Mouse (Mus musculus) CD4-positive, CD25-positive, alpha-beta regulatory T cell, adult 9 weeks (primary cell): Measurements from ENCODE around the gene Ptgdr. TPM values are rescaled to one million over a fixed set of nuclear protein-coding genes. Genes with fewer than 3 reads are reported as not detected.

ENCODE experiments used
- polyA plus RNA-seq: library from polyadenylated mRNA; unstranded; fragments of 100-300 nt; shearing (Covaris generic); gene quantifications from one replicate; pipeline ENCODE4 v1.2.1, GENCODE M21; 2017

Gene Ptgdr
- polyA plus RNA-seq = not detected

DNA sequence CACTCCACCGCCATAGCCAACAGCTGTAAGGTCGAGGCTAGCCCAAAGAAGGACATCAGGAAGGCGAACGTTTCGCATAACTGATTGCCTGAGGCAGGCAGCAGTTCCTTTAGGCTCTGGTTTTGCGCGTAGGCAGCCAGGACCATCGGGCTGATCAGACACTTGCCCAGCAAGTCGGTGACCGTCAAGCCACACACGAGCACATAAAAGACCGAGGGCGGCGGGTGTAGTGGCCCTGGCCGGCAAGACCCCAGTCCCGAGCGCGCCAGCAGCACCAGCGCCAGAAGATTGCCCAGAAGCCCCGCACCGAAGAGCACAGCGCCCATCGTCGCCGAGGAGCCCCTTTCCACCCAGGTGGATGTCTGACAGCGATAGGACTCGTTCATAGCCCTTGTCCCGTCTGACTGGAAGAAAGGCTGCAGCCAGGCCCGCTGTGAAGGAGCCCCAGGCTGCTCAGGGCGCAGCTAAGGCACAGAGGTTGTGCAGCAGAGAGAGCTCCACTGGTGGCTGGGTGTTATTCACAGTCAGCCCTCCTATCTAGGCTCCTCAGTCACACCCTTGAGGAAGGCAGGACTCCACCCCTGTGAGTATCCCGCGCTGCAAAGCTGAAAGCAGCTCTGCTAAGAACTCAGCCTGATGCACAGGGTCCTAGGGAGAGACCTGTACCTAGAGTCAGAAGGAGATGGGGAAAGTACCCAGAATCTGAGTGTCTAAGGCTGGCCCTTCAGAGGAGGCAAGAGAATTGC, at the start of gene Ptgdr:
TSS of gene Ptgdr (minus strand) at position 508 of the 746 bp plus-strand sequence.

Other genes starting within 250 kb of the Ptgdr start
- gene Gm5624, start 231.4 kb downstream of the Ptgdr start, polyA plus RNA-seq = not detected
- not detected for gene Gm8257, start 152.9 kb downstream of the Ptgdr start, polyA plus RNA-seq
- gene Gm8267, start 109.0 kb downstream of the Ptgdr start, polyA plus RNA-seq = not detected
- gene Ptger2, start 128.8 kb upstream of the Ptgdr start, polyA plus RNA-seq = 63.0 TPM